In the genomic region with DNA sequence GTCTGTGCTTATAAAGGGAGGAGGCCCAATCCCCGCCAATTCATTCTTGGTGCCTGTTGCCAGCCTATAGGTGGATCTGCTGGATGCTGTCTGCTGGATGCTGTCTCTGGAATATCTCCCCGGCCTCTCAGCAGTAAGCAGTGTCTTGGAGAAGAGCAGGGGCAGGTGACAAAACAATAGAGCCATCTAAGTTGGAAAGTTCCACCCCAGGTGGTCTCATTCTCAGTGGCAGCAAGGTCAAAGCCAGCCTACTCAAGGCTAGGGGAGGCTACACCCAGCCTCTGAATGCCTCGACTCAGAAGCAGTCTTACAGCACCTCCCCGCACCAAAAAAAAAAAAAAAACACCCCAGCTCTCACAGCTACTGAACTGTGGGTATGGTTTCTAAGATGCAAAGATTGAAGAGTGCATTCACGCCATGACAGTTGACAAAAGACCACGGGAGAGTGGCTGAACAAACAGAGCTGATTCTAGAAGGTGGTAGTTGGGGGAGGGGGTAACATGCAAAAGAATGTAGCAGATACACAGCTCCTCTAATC, we compare ENCODE assay signal across 14 mouse cellular contexts. TPM values are rescaled to one million over a fixed set of nuclear protein-coding genes. Genes with fewer than 3 reads are reported as not detected.
"Had no signal": no experiment of that assay in that cellular context is flagged by ENCODE, and none has a peak within 500 bp of the region (broad histone marks: within the 10 kb centered on the region; RNA-seq: fewer than 3 reads in every experiment).

No protein-coding gene starts in this region.

- H3K4me2 ChIP-seq: lung, embryonic 14.5 days; midbrain, embryonic 12.5 days; neural tube, embryonic 13.5 days; neural tube, embryonic 15.5 days; stomach, embryonic 15.5 days had no signal

- H3K27me3 ChIP-seq: midbrain, embryonic 12.5 days; neural tube, embryonic 13.5 days; neural tube, embryonic 15.5 days; stomach, embryonic 15.5 days had no signal

- H3K36me3 ChIP-seq: midbrain, embryonic 10.5 days; midbrain, embryonic 12.5 days; neural tube, embryonic 13.5 days; neural tube, embryonic 15.5 days; stomach, embryonic 15.5 days had no signal

- H3K4me3 ChIP-seq: midbrain, embryonic 10.5 days; midbrain, embryonic 12.5 days; myocyte; neural tube, embryonic 13.5 days; neural tube, embryonic 15.5 days; stomach, embryonic 15.5 days had no signal

- ATAC-seq: midbrain, embryonic 16.5 days had no signal

- H3K9me3 ChIP-seq: midbrain, embryonic 12.5 days; neural tube, embryonic 13.5 days; neural tube, embryonic 15.5 days; stomach, embryonic 15.5 days had no signal

- H3K27ac ChIP-seq: midbrain, embryonic 10.5 days; midbrain, embryonic 12.5 days; neural tube, embryonic 13.5 days; neural tube, embryonic 15.5 days; stomach, embryonic 15.5 days; stomach, postnatal 0 days had no signal

- H3K4me1 ChIP-seq: midbrain, embryonic 10.5 days; midbrain, embryonic 12.5 days; neural tube, embryonic 13.5 days; neural tube, embryonic 15.5 days; stomach, embryonic 15.5 days had no signal

- H3K9ac ChIP-seq: lung, embryonic 14.5 days; midbrain, embryonic 12.5 days; neural tube, embryonic 13.5 days; neural tube, embryonic 15.5 days; stomach, embryonic 15.5 days had no signal

RNA-seq across cellular contexts. Expression of a gene that starts 31.4 kb away (rescaled TPM):
- polyA plus RNA-seq: lung, embryonic 14.5 days; lung, embryonic 16.5 days; midbrain, embryonic 10.5 days; midbrain, embryonic 12.5 days; midbrain, embryonic 14.5 days; midbrain, embryonic 16.5 days; myocyte; neural tube, embryonic 11.5 days; neural tube, embryonic 13.5 days; neural tube, embryonic 15.5 days; small intestine, adult 2 months; thymus, postnatal 0 days had no signal

RNA-seq across cellular contexts. Expression of a gene that starts 34.7 kb away (rescaled TPM):
- polyA plus RNA-seq: lung, embryonic 14.5 days; lung, embryonic 16.5 days; midbrain, embryonic 10.5 days; midbrain, embryonic 12.5 days; midbrain, embryonic 14.5 days; midbrain, embryonic 16.5 days; myocyte; neural tube, embryonic 13.5 days; neural tube, embryonic 15.5 days; small intestine, adult 2 months; stomach, embryonic 15.5 days; stomach, postnatal 0 days had no signal
